Mouse (Mus musculus): ENCODE results near the gene Cacna1h. TPM values are rescaled to one million over a fixed set of nuclear protein-coding genes. Genes with fewer than 3 reads are reported as not detected.

The Cacna1h gene
- total and polyA plus RNA-seq, 3 experiments: 0.22 TPM; not detected in 2

DNA sequence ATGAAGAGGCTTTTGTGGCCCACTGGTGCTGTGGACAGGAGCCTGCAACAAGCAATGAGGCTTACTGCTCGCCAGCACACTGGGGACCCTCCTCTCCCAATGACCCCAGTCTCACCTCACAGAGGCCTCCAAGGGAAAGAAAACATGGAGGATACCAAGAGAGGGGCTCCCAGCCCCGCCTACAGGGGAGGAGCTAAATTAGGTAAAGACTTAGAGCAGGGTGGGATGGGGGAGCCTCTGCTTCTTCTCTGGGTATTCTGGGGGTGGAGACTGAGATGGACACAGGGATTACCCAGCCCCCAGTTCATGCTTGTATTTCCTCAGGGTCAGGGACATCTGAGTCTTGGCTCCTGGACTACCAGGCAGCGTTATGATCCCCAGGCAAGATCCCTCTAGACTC is 18.7 kb downstream of the Cacna1h start:
- no peaks in the 10 kb centered on the region for H3K4me1 ChIP-seq (ENCODE audit: insufficient read depth, low read depth, low read length)
- no peaks in the 10 kb centered on the region for H3K36me3 ChIP-seq (replicated peaks)
- H3K27me3 ChIP-seq (ENCODE audit: insufficient read depth, low read length): peaks cover 21% of the 10 kb centered on the region
- DNase-seq (ENCODE audit: low spot score) (no peak), ATAC-seq (ENCODE audit: extremely low read depth, insufficient number of reproducible peaks, low FRiP score, poor library complexity, severe bottlenecking) (no peak)
- no peak overlapping the region for H3K4me3 ChIP-seq (ENCODE audit: low read depth, low read length)
- TF ChIP-seq GATA2 (IDR thresholded peaks at IDR 0.05; ENCODE audit: borderline replicate concordance, low read depth, low read length) (no peak), CTCF (IDR thresholded peaks at IDR 0.05; ENCODE audit: low read depth, low read length) (no peak), POLR2AphosphoS5 (IDR thresholded peaks at IDR 0.05; ENCODE audit: insufficient replicate concordance, low read depth, low read length) (no peak), TAL1 (conservative IDR thresholded peaks at IDR 0.05; ENCODE audit: low read depth, low read length) (no peak), GATA1 (IDR thresholded peaks at IDR 0.05; ENCODE audit: borderline replicate concordance, low read length) (no peak)
- no peaks in the 10 kb centered on the region for H3K9me3 ChIP-seq (replicated peaks)

DNA sequence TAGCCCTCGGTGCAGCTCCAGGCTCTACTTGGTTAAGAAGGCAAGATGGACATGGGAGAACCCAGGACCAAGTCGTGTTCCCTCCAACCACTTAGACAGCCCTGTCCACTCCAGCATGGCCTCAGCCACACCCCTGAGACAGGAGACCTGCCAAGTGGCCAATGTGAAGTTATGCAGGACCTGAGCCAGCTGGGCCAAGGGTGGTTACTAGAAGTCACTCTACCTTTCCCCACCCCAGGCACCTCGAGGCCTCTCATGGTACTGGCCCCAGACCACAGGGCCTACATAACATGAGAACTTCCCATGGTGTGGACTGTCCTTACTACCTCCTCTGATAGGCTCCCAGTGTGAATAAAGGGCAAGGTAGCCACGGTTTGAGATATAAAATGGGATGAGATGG is 19.4 kb downstream of the Cacna1h start:
- H3K36me3 ChIP-seq (replicated peaks): no peaks in the 10 kb centered on the region
- ATAC-seq (ENCODE audit: extremely low read depth, insufficient number of reproducible peaks, low FRiP score, poor library complexity, severe bottlenecking) (no peak), DNase-seq (ENCODE audit: low spot score) (no peak)
- H3K4me3 ChIP-seq (ENCODE audit: low read depth, low read length): no peak overlapping the region
- no peaks in the 10 kb centered on the region for H3K4me1 ChIP-seq (ENCODE audit: insufficient read depth, low read depth, low read length)
- TF ChIP-seq GATA2 (IDR thresholded peaks at IDR 0.05; ENCODE audit: borderline replicate concordance, low read depth, low read length): no peak
- TF ChIP-seq GATA1 (IDR thresholded peaks at IDR 0.05; ENCODE audit: borderline replicate concordance, low read length): no peak
- no peak for TF ChIP-seq TAL1 (conservative IDR thresholded peaks at IDR 0.05; ENCODE audit: low read depth, low read length)
- TF ChIP-seq POLR2AphosphoS5 (IDR thresholded peaks at IDR 0.05; ENCODE audit: insufficient replicate concordance, low read depth, low read length): no peak
- TF ChIP-seq CTCF (IDR thresholded peaks at IDR 0.05; ENCODE audit: low read depth, low read length): no peak
- no peaks in the 10 kb centered on the region for H3K9me3 ChIP-seq (replicated peaks)
- peaks cover 23% of the 10 kb centered on the region for H3K27me3 ChIP-seq (ENCODE audit: insufficient read depth, low read length)

DNA sequence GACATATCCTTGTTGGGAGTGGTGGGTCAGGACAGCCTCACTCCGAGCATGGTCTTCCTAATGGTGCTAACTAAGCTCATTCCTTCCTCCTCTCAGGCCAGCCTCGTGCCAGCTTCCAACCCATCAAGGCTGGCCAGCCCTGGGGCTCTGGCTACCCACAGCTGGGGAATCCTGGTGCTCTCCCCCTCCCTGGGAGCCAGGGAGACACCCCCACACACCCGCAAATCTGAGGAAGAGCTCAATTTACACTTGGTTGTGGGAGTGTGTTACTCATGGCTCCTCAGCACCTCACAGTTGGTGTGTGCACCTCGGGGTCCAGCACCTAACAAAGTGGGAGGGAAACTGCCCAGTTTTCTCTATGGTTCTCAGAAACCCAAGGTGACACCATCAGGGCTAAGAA is 22.3 kb downstream of the Cacna1h start:
- TF ChIP-seq TAL1 (conservative IDR thresholded peaks at IDR 0.05; ENCODE audit: low read depth, low read length) (no peak), GATA1 (IDR thresholded peaks at IDR 0.05; ENCODE audit: borderline replicate concordance, low read length) (no peak), GATA2 (IDR thresholded peaks at IDR 0.05; ENCODE audit: borderline replicate concordance, low read depth, low read length) (no peak), CTCF (IDR thresholded peaks at IDR 0.05; ENCODE audit: low read depth, low read length) (no peak), POLR2AphosphoS5 (IDR thresholded peaks at IDR 0.05; ENCODE audit: insufficient replicate concordance, low read depth, low read length) (no peak)
- H3K4me3 ChIP-seq (ENCODE audit: low read depth, low read length): no peak overlapping the region
- no peak for ATAC-seq (ENCODE audit: extremely low read depth, insufficient number of reproducible peaks, low FRiP score, poor library complexity, severe bottlenecking)
- no peaks in the 10 kb centered on the region for H3K36me3 ChIP-seq (replicated peaks)
- no peak for DNase-seq (ENCODE audit: low spot score)
- peaks cover 20% of the 10 kb centered on the region for H3K27me3 ChIP-seq (ENCODE audit: insufficient read depth, low read length)
- H3K9me3 ChIP-seq (replicated peaks): no peaks in the 10 kb centered on the region
- H3K4me1 ChIP-seq (ENCODE audit: insufficient read depth, low read depth, low read length): no peaks in the 10 kb centered on the region

DNA sequence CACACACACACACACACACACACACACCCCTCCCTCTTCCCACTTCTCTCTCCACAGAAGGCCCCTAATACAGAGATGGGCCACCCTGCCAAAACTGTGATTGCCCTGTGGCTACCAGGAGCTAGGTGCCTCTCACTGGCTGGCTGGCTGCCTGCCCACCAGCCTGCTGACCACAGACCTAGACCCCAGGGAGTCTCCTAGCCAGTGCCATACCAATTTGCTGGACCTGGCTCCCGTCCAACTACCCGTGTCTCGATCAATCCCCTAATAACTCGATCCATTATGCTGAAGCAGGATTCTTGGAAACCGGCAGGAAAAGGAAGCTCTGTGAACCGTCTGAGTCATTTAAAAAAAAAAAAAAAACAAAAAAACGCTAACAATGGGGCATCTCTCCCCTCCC is 22.8 kb downstream of the Cacna1h start:
- TF ChIP-seq TAL1 (conservative IDR thresholded peaks at IDR 0.05; ENCODE audit: low read depth, low read length) (no peak), CTCF (IDR thresholded peaks at IDR 0.05; ENCODE audit: low read depth, low read length) (no peak), GATA2 (IDR thresholded peaks at IDR 0.05; ENCODE audit: borderline replicate concordance, low read depth, low read length) (no peak), POLR2AphosphoS5 (IDR thresholded peaks at IDR 0.05; ENCODE audit: insufficient replicate concordance, low read depth, low read length) (no peak), GATA1 (IDR thresholded peaks at IDR 0.05; ENCODE audit: borderline replicate concordance, low read length) (no peak)
- no peaks in the 10 kb centered on the region for H3K4me1 ChIP-seq (ENCODE audit: insufficient read depth, low read depth, low read length)
- peaks cover 20% of the 10 kb centered on the region for H3K27me3 ChIP-seq (ENCODE audit: insufficient read depth, low read length)
- ATAC-seq (ENCODE audit: extremely low read depth, insufficient number of reproducible peaks, low FRiP score, poor library complexity, severe bottlenecking) (no peak), DNase-seq (ENCODE audit: low spot score) (no peak)
- H3K9me3 ChIP-seq (replicated peaks): no peaks in the 10 kb centered on the region
- H3K4me3 ChIP-seq (ENCODE audit: low read depth, low read length): no peak overlapping the region
- H3K36me3 ChIP-seq (replicated peaks): no peaks in the 10 kb centered on the region

DNA sequence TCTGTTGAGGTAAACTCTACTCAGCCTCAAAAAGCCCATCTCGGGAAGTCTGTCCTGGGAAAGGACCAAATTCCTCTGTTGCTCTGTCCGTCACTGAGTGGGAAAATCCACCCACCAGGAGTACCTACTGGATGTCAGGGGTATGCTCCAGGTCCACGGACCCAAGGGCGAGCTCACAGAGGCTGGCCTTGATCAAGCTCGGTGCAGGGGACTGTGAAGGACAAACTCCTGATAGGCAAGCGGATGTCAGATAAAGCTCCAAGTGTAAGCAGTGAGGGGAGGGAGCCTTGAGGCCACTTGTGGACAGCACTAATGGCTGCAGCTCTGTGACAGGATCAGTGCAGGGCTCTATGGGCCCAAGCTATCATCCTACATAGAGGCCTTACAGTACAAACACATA is 23.4 kb downstream of the Cacna1h start:
- no peaks in the 10 kb centered on the region for H3K4me1 ChIP-seq (ENCODE audit: insufficient read depth, low read depth, low read length)
- H3K9me3 ChIP-seq (replicated peaks): no peaks in the 10 kb centered on the region
- no peak overlapping the region for H3K4me3 ChIP-seq (ENCODE audit: low read depth, low read length)
- no peak for DNase-seq (ENCODE audit: low spot score)
- peaks cover 20% of the 10 kb centered on the region for H3K27me3 ChIP-seq (ENCODE audit: insufficient read depth, low read length)
- ATAC-seq (ENCODE audit: extremely low read depth, insufficient number of reproducible peaks, low FRiP score, poor library complexity, severe bottlenecking): no peak
- TF ChIP-seq GATA1 (IDR thresholded peaks at IDR 0.05; ENCODE audit: borderline replicate concordance, low read length) (no peak), POLR2AphosphoS5 (IDR thresholded peaks at IDR 0.05; ENCODE audit: insufficient replicate concordance, low read depth, low read length) (no peak), TAL1 (conservative IDR thresholded peaks at IDR 0.05; ENCODE audit: low read depth, low read length) (no peak), GATA2 (IDR thresholded peaks at IDR 0.05; ENCODE audit: borderline replicate concordance, low read depth, low read length) (no peak), CTCF (IDR thresholded peaks at IDR 0.05; ENCODE audit: low read depth, low read length) (no peak)
- no peaks in the 10 kb centered on the region for H3K36me3 ChIP-seq (replicated peaks)

DNA sequence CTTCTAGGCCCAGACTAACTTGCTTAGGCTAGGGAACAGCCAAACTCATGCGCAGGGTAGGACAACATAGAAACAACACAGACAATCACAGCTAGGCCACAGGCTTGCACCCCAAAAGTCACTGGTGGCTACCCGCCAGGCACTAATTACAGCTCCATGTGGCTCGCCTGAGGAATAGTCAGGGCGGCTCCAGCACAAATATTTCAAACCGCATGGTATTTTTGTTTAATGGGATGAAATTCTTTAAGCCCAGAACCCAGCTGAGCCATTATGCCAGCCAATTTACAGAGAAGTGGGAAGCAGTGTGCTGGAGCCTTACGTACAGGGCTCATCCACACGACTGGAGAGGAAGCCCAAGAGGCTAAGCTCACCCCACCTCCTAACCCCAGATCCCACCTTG is 24.0 kb downstream of the Cacna1h start:
- no peak for DNase-seq (ENCODE audit: low spot score)
- no peak for ATAC-seq (ENCODE audit: extremely low read depth, insufficient number of reproducible peaks, low FRiP score, poor library complexity, severe bottlenecking)
- peaks cover 20% of the 10 kb centered on the region for H3K27me3 ChIP-seq (ENCODE audit: insufficient read depth, low read length)

More for the DNA sequence above, 24.0 kb downstream of the Cacna1h start:
- Histone ChIP-seq H3K9me3 (replicated peaks) (no peaks in the 10 kb centered on the region), H3K4me3 (ENCODE audit: low read depth, low read length) (no peak overlapping the region), H3K4me1 (ENCODE audit: insufficient read depth, low read depth, low read length) (no peaks in the 10 kb centered on the region), H3K36me3 (replicated peaks) (no peaks in the 10 kb centered on the region)
- TF ChIP-seq GATA1 (IDR thresholded peaks at IDR 0.05; ENCODE audit: borderline replicate concordance, low read length) (no peak), TAL1 (conservative IDR thresholded peaks at IDR 0.05; ENCODE audit: low read depth, low read length) (no peak), GATA2 (IDR thresholded peaks at IDR 0.05; ENCODE audit: borderline replicate concordance, low read depth, low read length) (no peak), CTCF (IDR thresholded peaks at IDR 0.05; ENCODE audit: low read depth, low read length) (no peak), POLR2AphosphoS5 (IDR thresholded peaks at IDR 0.05; ENCODE audit: insufficient replicate concordance, low read depth, low read length) (no peak)
